Mouse (Mus musculus) heart, embryonic 12.5 days (tissue): Measurements from ENCODE around the gene Ap2s1. TPM values are rescaled to one million over a fixed set of nuclear protein-coding genes. Genes with fewer than 3 reads are reported as not detected.

Source experiments
- ATAC-seq: fragments of 200-750 bp; cut with Nextera tagmentation; 2 replicates; pipeline ENCODE4 v1.8.0; 2017; ENCODE audit warnings: moderate TSS enrichment, moderate library complexity; ENCODE audit not compliant: insufficient number of reproducible peaks, low FRiP score
- H3K27ac ChIP-seq: fragments of 300-500 bp; sonication (generic); 2 replicates; pipeline ENCODE4 v1.5.1; 2016; ENCODE audit warnings: mild to moderate bottlenecking, moderate library complexity; ENCODE audit not compliant: poor library complexity, severe bottlenecking
- H3K27me3 ChIP-seq: fragments of 300-500 bp; sonication (generic); replicated peaks from 2 replicates; pipeline ENCODE4 v1.6.1; 2016; ENCODE audit warnings: mild to moderate bottlenecking, moderate library complexity
- H3K36me3 ChIP-seq: fragments of 300-500 bp; sonication (generic); 2 replicates; pipeline ENCODE4 v1.6.1; 2016; ENCODE audit warnings: mild to moderate bottlenecking, moderate library complexity
- H3K4me1 ChIP-seq: fragments of 300-500 bp; sonication (generic); replicated peaks from 2 replicates; pipeline ENCODE4 v1.6.1; 2016; ENCODE audit warnings: mild to moderate bottlenecking
- H3K4me2 ChIP-seq: fragments of 300-500 bp; sonication (generic); 2 replicates; pipeline ENCODE4 v1.6.1; 2016; ENCODE audit warnings: mild to moderate bottlenecking, moderate library complexity
- H3K4me3 ChIP-seq: fragments of 300-500 bp; sonication (generic); 2 replicates; pipeline ENCODE4 v1.5.1; 2016; ENCODE audit warnings: mild to moderate bottlenecking
- H3K9ac ChIP-seq: fragments of 300-500 bp; sonication (generic); 2 replicates; pipeline ENCODE4 v1.6.1; 2016; ENCODE audit warnings: mild to moderate bottlenecking, moderate library complexity
- H3K9me3 ChIP-seq: fragments of 300-500 bp; sonication (generic); replicated peaks from 2 replicates; pipeline ENCODE4 v1.6.1; 2016; ENCODE audit warnings: mild to moderate bottlenecking, moderate library complexity
- WGBS: fragments of 180-500 bp; shearing (Covaris S2); methylation state at CpG from one replicate; pipeline ENCODE4 v1.1.7; 2016; 5-methylcytosine and 5-hydroxymethylcytosine counted together
- polyA plus RNA-seq: library from polyadenylated mRNA; unstranded; fragments of >200 nt; fragmentation: Nextera tagmentation; extraction: Ambion mirVana; gene quantifications from 2 replicates; pipeline ENCODE4 v1.2.1, GENCODE M21; 2016

The Ap2s1 gene
- polyA plus RNA-seq, 1 experiment from 2014 or later: 208 TPM

DNA sequence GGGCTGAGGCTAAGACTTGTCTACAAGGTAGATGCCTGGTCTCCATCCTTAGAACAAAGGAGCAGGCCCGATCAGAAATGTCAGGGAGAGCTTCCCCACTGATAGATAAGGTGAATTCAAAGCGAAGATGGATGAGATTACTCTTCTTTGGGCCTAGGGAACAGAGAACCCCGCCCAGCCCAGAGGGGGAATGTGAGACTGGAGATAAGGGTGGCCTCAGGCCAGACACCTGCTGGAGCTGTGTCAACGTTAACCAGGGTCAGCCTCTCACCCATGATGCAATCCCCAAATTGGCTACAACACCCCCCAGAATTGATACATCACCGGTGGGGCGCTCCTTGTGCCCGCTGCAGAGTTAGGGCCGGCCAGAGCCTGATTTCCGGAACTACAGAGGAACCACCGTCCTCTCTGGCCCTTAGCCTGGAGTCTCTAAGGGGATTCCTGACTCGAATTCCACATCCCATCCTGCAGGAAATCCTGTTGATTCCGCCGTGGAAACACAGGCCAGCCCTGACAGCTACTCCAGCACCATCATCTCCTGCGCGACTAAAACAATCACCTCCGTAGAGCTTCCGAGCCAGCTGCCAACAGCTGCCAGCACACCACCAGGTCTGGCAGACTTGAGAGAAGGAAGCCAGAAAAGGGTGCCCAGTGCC is 17.3 kb downstream of the Ap2s1 start:
- Histone ChIP-seq H3K9ac (no peak overlapping the region), H3K9me3 (no peaks in the 10 kb centered on the region), H3K4me1 (peaks cover 11% of the 10 kb centered on the region; the same call in 1 of the 2 replicates), H3K27me3 (no peaks in the 10 kb centered on the region), H3K4me2 (0 out of 2 replicates have a peak overlapping the region, but pooled peaks have one; percentile 27), H3K27ac (peak overlapping the region; percentile 24; the same call in 1 of the 2 replicates), H3K4me3 (no peak overlapping the region), H3K36me3 (no peaks in the 10 kb centered on the region)
- WGBS: 33% methylated on average over 17 of the region's 17 CpGs
- ATAC-seq: peak; percentile 51; the same call in 1 of the 2 replicates

DNA sequence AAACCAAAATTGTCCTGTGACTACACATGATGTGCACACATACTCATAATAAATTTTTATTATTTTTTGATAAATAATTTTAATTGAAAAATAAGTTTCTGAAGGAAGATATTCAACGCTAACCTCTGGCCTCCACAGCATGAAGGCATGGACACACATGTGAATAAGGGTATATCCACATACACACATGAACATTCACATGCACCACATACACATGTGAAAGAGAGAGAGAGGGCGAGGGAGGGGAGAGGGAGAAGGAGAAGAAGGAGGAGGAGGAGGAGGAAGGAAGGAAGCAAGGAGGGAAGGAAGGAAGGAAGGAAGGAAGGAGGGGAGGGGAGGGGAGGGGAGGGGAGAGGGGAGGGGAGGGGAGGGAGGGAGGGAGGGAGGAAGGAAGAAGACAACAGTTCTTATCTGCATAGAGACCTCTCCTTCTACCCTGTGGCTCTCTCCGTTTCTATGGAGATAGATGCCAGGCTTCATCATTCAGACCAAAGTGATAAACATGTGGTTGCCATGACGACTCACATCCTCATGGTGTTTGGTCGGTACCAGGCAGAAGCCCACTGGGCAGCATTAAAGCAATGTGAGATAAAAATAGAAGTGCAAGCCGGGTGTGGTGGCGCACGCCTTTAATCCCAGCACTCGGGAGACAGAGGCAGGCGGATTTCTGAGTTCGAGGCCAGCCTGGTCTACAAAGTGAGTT is 20.8 kb downstream of the Ap2s1 start:
- H3K4me1 ChIP-seq: peaks cover 16% of the 10 kb centered on the region
- no peaks in the 10 kb centered on the region for H3K27me3 ChIP-seq
- 71% methylated on average over 11 of the region's 11 CpGs for WGBS
- no peak overlapping the region for H3K4me2 ChIP-seq
- no peaks in the 10 kb centered on the region for H3K36me3 ChIP-seq
- H3K27ac ChIP-seq: no peak overlapping the region
- no peak overlapping the region for H3K4me3 ChIP-seq
- no peaks in the 10 kb centered on the region for H3K9me3 ChIP-seq
- no peak for ATAC-seq
- H3K9ac ChIP-seq: no peak overlapping the region

DNA sequence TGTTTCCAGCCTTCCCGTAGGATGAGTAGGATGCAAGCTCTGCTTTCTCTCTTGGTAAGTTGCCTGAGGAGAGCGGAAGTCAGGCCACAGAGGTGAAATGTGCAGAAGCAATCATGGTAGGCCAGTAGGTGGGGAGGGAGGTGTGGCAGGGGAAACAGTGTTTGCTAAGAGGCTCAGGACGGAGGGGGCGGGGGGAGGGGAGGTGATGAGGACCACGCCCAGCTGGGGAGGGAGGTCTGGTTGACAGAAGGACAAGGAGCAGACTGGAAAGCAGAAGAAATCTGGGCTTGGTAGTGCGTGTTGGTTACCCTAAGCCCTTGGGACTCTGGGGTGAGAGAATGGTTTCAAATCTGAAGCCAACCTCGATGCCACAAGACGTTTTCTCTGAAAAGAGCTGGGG is 22.1 kb downstream of the Ap2s1 start:
- ATAC-seq: 0 out of 2 replicates have a peak, but pooled peaks have one; percentile 19
- no peak overlapping the region for H3K27ac ChIP-seq

DNA sequence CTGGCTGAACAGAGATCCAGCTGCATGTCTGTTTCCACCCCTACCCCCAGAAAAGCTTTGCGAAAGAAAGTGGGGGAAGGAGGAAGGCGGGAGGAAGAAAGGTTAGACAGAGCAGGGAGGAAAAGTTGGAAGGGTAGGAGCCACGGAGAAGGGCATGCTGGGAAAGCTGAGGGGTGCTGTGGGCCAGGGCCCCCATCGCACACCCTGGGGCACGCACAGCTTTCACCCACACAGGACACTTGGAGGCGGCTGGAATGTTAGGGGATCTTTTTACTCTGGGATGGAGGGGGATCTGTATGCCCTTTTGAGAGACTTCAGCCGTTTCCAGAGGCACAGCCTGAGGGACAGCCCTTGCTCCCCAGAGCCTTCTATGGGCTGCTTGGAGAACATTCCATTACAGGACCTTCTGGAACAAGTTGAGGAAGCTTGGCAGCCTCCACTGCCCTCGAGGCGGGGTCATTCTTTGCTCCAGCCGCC is 22.8 kb downstream of the Ap2s1 start:
- ATAC-seq: no peak
- no peak overlapping the region for H3K4me2 ChIP-seq
- WGBS: 41% methylated on average over 10 of the region's 10 CpGs
- no peak overlapping the region for H3K4me3 ChIP-seq
- H3K36me3 ChIP-seq: no peaks in the 10 kb centered on the region
- H3K4me1 ChIP-seq: peaks cover 12% of the 10 kb centered on the region
- no peaks in the 10 kb centered on the region for H3K27me3 ChIP-seq
- no peaks in the 10 kb centered on the region for H3K9me3 ChIP-seq
- no peak overlapping the region for H3K9ac ChIP-seq
- peak overlapping the region; percentile 35 for H3K27ac ChIP-seq

More for the DNA sequence above, 22.1 kb downstream of the Ap2s1 start:
- H3K9ac ChIP-seq: no peak overlapping the region
- H3K27me3 ChIP-seq: no peaks in the 10 kb centered on the region
- no peak overlapping the region for H3K4me2 ChIP-seq
- peaks cover 13% of the 10 kb centered on the region for H3K4me1 ChIP-seq
- no peaks in the 10 kb centered on the region for H3K9me3 ChIP-seq
- WGBS: 17% methylated on average over 8 of the region's 8 CpGs
- no peak overlapping the region for H3K4me3 ChIP-seq
- H3K36me3 ChIP-seq: no peaks in the 10 kb centered on the region

DNA sequence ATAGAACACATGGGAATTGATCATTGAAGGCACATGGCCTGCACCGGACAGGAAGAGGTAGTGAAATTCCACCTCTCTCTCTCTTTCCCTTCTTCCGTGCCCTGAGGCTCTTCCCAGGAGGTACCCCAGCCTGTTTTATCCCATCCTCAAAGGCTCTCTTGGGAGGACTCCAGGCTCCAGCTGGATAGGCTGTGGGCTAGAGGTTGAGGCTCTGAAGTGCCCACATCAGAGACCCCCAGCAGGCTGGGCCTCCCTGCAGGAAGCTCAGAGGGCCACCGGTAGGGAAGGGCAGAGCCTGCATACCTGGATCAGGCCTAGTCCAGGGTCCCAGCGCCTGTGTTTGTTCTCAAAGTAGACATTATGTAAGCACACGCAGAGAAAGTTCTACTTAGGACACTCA is 23.4 kb downstream of the Ap2s1 start:
- Histone ChIP-seq H3K4me2 (no peak overlapping the region), H3K4me3 (no peak overlapping the region), H3K27ac (no peak overlapping the region), H3K4me1 (peaks cover 17% of the 10 kb centered on the region), H3K36me3 (no peaks in the 10 kb centered on the region), H3K27me3 (no peaks in the 10 kb centered on the region), H3K9me3 (no peaks in the 10 kb centered on the region), H3K9ac (no peak overlapping the region)
- ATAC-seq: no peak
- 62% methylated on average over 5 of the region's 5 CpGs for WGBS

GRCm38 (mm10) chr7:16763463-16764218 is 25.4 kb downstream of the Ap2s1 start:
- H3K27ac ChIP-seq: no peak overlapping the region
- peaks cover 21% of the 10 kb centered on the region for H3K4me1 ChIP-seq
- H3K36me3 ChIP-seq: no peaks in the 10 kb centered on the region
- H3K4me2 ChIP-seq: no peak overlapping the region
- H3K27me3 ChIP-seq: no peaks in the 10 kb centered on the region
- no peak overlapping the region for H3K4me3 ChIP-seq
- no peaks in the 10 kb centered on the region for H3K9me3 ChIP-seq
- 79% methylated on average over 7 of the region's 7 CpGs for WGBS
- ATAC-seq: no peak
- no peak overlapping the region for H3K9ac ChIP-seq

DNA sequence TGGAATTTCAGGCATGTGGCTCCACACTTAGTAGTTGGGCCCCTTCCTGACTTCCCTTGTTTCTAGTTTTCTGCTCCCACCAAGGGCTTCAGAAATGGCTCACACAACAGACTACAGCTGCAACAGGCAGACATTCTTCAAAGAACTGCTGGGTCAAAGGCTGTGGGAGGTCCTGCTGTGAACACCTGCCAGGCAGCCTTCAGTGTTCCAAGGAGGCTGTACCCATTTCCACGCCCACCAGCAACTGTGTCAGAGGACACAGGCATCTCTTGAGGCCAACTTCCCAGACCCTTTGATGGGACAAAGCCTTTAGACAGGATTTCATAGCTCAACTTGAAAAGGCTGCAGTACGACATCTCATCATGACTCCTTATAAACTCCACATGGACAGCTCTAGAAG is 28.2 kb downstream of the Ap2s1 start:
- Histone ChIP-seq H3K4me2 (no peak overlapping the region), H3K4me1 (peaks cover 10% of the 10 kb centered on the region), H3K36me3 (no peaks in the 10 kb centered on the region), H3K4me3 (no peak overlapping the region), H3K9me3 (0 out of 2 replicates have a peak, but pooled peaks cover 5% of the 10 kb centered on the region), H3K9ac (no peak overlapping the region), H3K27me3 (no peaks in the 10 kb centered on the region), H3K27ac (no peak overlapping the region)
- ATAC-seq: no peak
- WGBS: 46% methylated on average over 2 of the region's 2 CpGs

GRCm38 (mm10) chr7:16775888-16776287 is 37.7 kb downstream of the Ap2s1 start:
- no peaks in the 10 kb centered on the region for H3K27me3 ChIP-seq
- no peaks in the 10 kb centered on the region for H3K36me3 ChIP-seq
- no peak overlapping the region for H3K4me2 ChIP-seq
- no peak overlapping the region for H3K4me3 ChIP-seq
- H3K4me1 ChIP-seq: peaks cover 11% of the 10 kb centered on the region; the same call in 1 of the 2 replicates
- H3K9me3 ChIP-seq: peaks cover 10% of the 10 kb centered on the region
- WGBS: 48% methylated on average over 5 of the region's 5 CpGs
- ATAC-seq: no peak
- no peak overlapping the region for H3K27ac ChIP-seq
- no peak overlapping the region for H3K9ac ChIP-seq

- no peak overlapping the region for H3K9ac ChIP-seq
- 54% methylated on average over 5 of the region's 5 CpGs for WGBS
- H3K4me2 ChIP-seq: no peak overlapping the region
- no peak overlapping the region for H3K4me3 ChIP-seq
- no peak for ATAC-seq
- H3K27ac ChIP-seq: 0 out of 2 replicates have a peak overlapping the region, but pooled peaks have one; percentile 8
- H3K36me3 ChIP-seq: no peaks in the 10 kb centered on the region
- H3K27me3 ChIP-seq: no peaks in the 10 kb centered on the region
- no peaks in the 10 kb centered on the region for H3K9me3 ChIP-seq
- H3K4me1 ChIP-seq: peaks cover 38% of the 10 kb centered on the region
These were observed 41.9 kb downstream of the Ap2s1 start for GRCm38 (mm10) chr7:16780076-16780475.

- WGBS: 3% methylated on average over 34 of the region's 34 CpGs
- no peaks in the 10 kb centered on the region for H3K27me3 ChIP-seq
- H3K4me2 ChIP-seq: peak within 1 kb of the TSS; percentile 95
- H3K4me3 ChIP-seq: peak within 1 kb of the TSS; percentile 77
- H3K9ac ChIP-seq: peak within 1 kb of the TSS; percentile 87
- H3K4me1 ChIP-seq: peaks cover 41% of the 10 kb centered on the region
- no peaks in the 10 kb centered on the region for H3K36me3 ChIP-seq
- no peaks in the 10 kb centered on the region for H3K9me3 ChIP-seq
- ATAC-seq: peak; percentile 83
- H3K27ac ChIP-seq: 0 out of 2 replicates have a peak within 1 kb of the TSS, but pooled peaks have one; percentile 8
These were observed 42.8 kb downstream of the Ap2s1 start, which contains the start of gene Slc1a5 for GRCm38 (mm10) chr7:16780825-16781554. Gene Slc1a5 (plus strand): TSS chr7:16781340.
